Mouse (Mus musculus): ENCODE results near the gene Nat8f4.
"Not testable (repeated sequence)": the region's sequence is repeated elsewhere in the genome, so short reads cannot be mapped to it uniquely, and the experiment has no call there.

Nat8f4 gene

DNA sequence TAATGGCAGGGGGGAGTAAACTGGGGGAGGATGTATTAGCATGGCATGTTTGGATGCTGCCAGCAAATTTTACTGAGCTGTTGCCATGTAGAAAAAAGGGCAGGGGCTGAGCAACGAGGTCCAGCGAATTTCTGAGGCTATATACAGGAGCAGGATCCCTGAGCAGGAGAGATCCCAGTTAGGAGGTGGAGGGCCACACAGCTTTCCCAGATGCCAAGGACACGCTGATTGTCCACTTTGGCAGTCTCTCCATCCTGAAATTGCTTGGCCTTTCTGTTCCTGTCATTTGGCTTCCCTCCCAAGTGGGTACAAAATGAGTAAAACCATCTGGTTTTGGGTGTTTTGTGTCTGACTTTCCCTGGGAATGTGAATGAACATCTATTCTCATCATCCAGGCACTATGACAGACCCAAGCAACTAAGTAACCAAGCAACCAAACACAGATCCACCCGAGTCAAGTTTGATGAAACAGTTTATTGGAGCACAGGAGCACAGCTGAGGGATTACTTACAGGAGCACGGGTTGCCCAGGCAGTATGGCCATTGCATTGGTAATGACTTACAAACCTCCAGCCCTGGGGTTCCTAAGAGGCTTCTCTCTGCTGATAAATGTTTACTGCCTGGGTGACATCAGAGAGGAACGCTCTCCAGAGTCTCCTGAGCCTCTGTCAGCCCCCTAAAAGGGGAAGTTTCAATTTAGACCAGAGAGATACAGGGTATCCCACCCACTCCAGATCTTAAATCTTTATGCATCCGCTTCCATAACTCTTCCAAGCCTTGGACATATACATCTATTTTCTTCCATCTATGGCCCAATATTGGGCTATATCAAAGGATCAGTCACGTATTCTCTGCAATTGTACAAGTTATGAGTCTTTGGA is 5.8 kb downstream of the Nat8f4 start:
- not testable (repeated sequence) for DNase-seq (ENCODE audit: low spot score in 2 of 2)

DNA sequence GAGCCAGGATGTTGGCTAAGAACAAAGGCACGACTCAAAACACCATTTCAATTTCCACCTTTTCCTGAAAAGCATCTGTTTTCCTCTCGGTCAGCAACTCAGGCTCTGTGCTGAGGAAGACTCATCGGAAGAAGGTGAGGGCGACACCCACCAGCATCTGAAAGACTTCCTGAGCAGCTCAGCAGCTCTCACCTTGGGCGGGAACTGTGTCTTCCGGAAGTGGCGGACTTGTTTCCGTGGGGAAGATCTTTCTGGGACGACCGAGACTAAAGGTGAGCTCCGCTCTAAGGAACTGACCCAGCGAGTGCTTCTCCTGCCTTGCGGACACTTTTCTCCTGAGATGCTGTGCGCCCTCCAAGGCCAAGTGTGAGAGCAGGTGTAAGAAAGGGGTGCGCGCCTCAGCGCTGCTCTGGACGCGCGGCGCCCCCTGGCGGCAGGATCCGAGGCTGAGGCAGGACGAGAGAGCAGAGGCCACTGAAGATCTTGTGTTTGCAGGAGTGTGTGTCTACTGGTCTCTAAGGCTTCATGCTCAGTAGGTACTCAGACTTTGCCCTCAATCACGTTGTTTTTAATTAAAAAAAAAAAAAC is 9.5 kb downstream of the Nat8f4 start:
- not testable (repeated sequence) for DNase-seq (ENCODE audit: low spot score in 2 of 2)

DNA sequence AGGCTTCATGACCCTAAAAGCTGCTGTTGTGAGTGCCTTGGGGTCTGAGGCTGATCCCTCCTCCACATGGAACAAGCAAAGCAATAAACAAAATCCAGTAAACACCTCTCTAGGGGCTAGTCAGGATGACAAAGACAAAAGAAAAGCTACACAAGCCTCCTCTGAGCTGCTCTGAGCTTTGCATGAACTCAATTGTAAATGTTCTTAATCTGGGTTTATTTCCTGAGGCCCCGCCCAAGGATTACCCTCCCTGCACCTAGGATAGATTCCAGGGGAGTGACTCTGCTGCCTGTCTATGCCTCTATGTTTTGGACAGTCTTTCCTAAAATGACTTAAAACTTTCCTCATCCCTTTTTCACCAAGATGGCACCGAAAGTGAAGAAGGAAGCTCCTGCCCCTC is 15.7 kb downstream of the Nat8f4 start:
- DNase-seq (ENCODE audit: low spot score in 2 of 2) = no peak

DNA sequence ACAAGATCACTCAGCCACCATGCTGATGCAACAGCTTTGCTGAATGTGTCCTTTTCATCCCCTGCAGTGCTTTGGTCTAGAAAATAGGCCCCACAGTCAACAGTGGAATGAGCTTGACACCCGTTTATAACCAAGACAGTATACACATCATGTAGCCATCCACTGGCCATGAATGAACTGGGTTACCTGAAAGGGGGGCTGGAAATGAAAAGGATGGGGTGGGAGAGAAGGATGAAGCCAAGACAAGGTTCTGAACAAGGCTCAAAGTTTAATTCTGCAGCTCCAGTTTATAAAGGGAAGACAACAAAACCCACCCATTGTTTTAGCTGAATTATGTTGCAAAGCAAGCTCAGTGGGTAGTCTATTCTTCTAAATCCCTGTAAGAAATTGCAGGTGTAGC is 20.4 kb downstream of the Nat8f4 start:
- no peak for DNase-seq (ENCODE audit: low spot score in 2 of 2)

DNA sequence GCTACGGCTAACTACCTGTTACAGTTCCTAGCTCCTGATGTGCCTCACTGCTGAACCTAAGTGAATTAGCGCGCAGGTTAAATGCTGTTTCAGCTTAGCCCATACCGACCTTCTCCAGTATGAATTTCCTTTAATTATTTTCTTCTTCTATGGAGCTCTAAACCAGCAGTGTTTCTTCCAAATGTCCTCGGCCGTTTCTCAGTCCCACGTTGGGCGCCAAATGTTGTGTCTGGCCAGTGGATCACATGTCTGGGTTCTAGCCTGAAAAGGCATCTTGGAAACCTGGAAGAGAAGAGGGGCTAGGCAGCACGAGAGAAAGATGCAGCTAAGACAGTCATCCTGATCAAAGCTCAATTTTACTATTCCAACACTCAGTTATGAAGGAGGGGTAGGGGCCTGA is 21.4 kb downstream of the Nat8f4 start:
- not testable (repeated sequence) for DNase-seq (ENCODE audit: low spot score in 2 of 2)

DNA sequence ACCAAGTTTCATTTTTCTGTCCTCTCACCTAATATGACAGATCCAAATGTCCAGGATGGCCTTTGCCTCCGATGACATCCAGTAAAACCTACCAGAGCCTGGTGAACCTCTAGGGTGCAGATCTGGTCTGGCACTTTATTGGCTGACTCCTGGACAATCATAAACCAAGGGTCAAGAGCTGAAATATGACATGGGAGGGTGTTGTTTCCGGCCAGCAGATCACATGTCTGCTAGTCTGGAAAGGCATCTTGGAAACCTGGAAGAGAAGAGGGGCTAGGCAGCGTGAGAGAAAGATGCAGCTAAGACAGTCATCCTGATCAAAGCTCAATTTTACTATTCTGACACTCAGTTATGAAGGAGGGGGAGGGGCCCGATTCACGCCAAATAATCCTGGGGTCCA is 35.7 kb downstream of the Nat8f4 start, which contains the start of gene Nat8f2:
Gene Nat8f2 (minus strand): TSS at position 153 of the 400 bp plus-strand sequence.
- not testable (repeated sequence) for DNase-seq (ENCODE audit: low spot score in 2 of 2)

DNA sequence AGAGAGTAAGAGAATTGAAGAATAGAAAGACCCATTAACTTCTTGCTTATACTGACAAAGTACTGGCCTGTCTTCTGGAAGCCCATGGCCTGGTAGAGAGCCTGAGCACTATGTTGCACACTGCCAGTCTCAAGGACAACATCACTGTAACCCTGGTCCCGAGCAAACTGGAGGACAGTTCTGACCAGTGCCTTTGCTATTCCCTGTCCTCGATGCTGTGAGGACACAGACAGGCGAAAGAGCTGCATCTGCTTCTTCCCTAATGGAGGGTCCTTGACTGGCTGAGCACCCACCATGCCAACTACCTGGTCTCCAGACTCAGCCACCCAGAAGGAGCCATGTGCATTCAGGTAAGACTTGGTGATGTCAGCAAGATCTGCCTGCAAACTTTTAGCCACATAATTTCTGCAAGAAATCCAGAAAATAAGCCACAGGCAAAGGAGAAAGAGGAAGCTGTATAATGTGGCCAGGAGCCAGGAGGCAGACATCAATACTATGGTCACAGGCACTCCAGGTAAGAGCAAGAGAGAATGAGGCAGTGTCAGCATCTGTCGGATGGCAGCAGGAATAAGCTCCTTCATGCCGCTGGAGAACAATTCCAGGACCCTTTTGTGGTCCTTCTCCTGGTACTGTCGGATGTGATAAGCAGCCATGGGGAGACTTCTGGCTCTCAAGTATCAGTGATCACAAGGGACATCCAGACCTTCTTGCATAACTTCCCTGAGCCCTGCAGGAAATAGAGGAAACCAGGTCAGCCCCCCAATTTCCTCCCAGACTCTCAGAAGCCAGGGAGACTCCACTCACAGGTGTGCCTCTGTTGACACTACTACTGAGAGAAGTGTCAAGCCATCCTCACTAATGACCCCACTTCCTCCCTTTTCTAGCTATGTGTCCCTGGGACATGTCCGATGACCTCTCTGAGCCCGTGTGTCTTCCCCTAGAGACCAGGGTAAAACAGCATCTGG is 36.7 kb downstream of the Nat8f4 start:
- DNase-seq (ENCODE audit: low spot score in 2 of 2) = no peak

DNA sequence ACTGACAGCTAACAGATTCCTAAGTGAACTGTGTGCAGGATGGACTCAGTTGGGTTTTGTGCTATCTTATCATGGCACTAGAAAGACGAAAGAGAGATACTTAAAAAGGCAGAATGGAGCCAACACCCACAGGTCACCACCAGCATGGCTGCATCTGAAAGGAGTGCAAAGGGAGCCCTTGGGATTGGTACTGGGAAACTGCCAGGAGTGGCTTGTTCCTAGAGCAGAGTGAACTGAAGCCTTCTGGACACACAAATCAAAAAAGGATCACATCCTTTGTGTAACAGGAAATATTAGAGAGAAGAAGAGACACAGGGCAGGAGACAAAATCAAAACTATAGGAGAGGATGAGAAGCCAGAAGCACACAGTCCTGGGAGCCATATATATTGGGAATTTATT is 37.7 kb downstream of the Nat8f4 start:
- DNase-seq (ENCODE audit: low spot score in 2 of 2) = not testable (repeated sequence)

DNA sequence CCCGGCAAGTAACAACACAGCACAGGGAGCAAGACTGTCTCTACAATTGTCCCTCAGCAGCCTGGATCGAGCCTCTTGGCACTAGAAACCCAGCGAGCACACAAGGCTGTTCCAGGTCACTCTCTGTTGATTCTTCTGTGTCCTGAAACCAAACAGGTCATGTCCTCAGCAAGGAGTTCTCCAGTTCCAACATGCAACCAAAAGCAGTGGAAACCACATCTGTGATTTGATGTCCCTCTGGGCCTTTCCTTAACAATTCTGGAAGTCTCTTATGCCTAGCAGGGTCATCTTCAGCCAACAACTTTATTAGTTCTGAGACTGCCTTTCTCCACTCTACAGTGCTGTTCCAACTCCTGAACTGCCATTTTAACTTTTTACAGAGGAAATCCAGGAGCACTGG is 38.5 kb downstream of the Nat8f4 start:
- peak; percentile 13 to 32 for DNase-seq (ENCODE audit: low spot score in 2 of 2)

DNA sequence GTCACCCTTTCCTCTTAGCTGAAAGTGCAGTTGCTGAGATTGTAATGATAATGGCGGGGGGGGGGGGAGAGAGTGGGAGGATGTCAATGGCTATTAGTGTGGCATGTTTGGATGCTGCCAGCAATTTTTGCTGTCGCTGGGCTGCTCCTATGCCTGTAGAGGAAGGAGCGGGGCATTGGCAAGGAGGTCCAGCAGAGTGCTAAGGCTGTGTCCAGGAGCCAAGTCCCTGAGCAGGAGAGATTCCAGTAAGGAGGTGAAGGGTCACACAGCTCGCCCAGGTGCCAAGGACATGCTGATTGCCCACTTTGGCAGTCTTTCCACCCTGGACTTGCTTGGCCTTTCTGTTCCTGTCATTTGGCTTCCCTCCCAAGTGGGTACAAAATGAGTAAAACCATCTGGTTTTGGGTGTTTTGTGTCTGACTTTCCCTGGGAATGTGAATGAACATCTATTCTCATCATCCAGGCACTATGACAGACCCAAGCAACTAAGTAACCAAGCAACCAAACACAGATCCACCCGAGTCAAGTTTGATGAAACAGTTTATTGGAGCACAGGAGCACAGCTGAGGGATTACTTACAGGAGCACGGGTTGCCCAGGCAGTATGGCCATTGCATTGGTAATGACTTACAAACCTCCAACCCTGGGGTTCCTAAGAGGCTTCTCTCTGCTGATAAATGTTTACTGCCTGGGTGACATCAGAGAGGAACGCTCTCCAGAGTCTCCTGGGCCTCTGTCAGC is 39.6 kb downstream of the Nat8f4 start:
- peak; percentile 15 to 20 for DNase-seq (ENCODE audit: low spot score in 2 of 2)

DNA sequence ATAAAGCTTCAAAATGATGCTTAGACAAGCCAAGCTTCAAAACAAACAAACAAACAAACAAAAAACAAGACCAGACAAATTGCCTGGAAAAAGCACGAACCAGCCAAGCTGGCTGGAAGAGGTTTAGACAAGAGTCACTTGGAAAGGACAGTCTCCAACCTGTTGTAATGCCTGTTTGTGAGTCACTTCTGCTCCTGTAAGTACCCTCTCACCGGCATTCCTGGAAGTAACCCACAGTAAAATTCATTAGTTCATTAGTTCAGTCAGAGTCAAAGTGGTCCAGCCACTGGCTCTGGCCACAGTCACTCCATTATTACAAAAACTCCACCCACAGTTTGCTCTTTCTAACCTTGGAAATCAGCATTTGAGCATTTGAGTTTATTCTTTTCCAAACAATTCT is 40.8 kb downstream of the Nat8f4 start:
- no peak for DNase-seq (ENCODE audit: low spot score in 2 of 2)

DNA sequence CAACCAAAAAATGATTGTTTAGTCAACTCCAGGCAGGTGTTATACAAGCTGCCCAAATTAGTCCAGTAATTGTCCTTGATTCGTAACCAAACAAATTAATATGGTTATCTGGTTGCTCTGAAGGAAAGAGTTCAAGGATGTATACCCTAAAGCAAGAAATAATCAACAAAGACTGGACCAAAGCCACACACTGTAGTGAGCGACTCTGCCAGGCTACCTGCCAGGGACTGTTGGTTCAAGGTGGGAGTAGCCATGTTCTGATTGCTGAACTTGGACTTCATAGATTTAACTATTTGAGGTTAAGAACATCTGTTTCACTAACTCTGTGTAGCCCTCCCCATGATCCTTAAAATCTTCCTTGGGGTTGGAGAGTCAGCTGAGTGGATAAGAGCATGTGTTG is 41.5 kb downstream of the Nat8f4 start:
- DNase-seq (ENCODE audit: low spot score in 2 of 2) = no peak

DNA sequence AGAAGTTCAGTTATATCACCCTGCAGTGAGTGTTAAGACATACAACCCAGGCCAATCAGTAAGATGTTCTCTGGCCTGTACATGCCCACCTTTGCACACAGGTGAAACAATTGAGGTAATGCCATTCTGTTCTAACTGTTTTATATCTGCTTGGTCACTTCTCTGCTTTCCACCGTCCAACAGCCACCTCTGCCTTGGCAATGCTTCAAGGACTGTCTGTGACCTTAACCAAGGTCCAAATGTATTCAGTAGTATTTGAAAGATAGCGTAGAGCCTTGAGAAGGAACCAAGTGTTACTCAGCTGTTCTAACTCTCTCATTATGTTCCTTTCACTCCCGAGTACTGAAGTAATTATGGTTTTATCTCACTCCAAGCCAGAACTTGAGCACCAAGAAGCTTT is 42.1 kb downstream of the Nat8f4 start:
- peak in 1 of 2 experiments; percentile 24 for DNase-seq (ENCODE audit: low spot score in 2 of 2)

DNA sequence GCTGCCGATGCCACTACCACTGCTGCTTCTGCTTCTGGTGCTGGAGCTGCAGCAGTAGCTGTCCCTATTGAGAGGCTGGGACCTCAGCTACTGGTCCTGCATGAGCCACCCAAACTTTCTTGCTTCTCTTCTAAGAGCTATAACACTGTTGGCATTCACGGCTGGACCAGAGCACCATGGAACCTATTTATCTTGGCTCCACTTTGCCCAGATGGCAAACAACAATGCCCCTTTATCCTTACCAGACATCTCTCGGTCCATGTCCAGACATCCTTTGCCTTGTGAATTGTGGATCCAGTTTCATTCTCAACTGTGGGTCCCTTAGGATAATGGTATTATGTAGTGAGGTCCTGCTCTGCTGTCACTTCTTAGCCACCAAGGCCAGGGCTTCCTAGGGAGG is 43.4 kb downstream of the Nat8f4 start:
- no peak for DNase-seq (ENCODE audit: low spot score in 2 of 2)

DNA sequence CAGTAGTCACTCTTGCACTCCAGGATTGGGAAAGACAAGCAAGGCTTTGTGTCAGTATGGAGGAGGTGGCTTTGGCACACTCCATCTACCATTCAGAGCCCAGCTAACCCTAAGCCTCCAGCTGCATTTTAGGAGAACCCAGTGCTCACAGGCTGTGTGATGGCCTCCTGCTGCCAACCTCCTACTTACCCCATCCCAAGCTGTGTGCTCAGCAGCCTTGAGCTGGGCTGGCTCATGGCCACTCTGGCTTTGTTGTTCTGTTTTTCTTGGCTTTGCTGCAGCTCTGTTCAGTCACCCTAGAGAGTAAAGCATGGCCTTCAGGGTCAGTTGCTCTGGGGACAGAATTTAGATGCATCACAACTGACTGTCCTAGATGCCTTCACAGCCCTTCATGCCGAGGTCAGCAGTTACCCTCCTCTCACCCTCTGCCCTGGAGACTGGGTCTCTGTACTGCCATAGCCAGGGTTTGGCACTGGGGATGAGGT is 48.4 kb downstream of the Nat8f4 start:
- DNase-seq (ENCODE audit: low spot score in 2 of 2) = peak; percentile 65 to 80

DNA sequence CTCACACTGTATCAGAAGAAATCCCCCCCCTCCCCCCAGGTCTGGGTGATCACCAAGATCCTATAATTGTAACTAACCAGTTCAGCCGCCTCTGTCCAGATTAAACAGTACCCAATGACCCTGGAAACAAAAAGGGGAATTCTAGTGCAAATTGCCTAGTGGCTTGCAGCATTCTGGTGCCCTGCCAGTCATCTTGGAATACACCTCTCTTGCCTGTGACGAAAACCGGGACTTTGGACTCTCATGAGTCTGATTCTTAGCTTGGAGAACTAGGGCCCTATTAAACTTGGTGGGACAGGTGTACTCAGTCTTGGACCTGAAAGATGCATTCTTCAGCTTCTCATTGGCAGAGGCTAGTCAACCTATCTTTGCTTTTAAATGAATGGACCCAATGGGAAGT is 51.2 kb downstream of the Nat8f4 start:
- DNase-seq (ENCODE audit: low spot score in 2 of 2) = no peak

DNA sequence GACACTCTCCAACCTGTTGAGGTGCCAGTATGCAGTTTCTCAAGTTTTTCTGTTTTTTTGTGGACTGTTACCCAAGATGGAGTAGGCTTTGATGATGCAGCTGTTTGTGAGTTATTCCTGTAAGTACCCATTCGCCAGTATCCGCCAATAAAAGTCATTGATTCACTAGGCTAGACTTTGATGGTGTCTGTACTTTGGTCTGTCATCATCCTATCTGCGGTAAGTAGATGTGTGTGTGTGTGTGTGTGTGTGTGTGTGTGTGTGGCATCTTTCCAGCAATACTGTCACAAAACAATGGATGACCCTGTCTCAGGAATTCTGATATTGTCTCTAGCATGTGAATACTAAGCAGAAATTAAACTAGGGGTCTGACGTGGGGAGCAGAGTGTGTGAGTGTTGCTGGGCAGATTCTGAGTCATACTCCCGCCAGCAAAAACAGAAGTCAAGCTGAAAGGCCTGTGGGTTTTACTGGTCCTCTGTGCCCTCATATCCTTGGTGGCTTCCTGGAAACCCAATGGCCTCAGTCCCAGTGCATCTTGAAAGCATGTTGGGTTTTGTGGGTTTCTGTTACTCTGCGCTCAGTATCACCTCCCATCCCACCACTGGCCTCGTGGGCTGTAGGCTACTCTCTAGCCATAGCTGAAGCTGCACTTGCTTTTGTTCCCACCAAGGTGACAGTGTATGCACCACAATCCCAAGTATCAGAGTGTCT is 53.5 kb downstream of the Nat8f4 start:
- DNase-seq (ENCODE audit: low spot score in 2 of 2) = no peak

DNA sequence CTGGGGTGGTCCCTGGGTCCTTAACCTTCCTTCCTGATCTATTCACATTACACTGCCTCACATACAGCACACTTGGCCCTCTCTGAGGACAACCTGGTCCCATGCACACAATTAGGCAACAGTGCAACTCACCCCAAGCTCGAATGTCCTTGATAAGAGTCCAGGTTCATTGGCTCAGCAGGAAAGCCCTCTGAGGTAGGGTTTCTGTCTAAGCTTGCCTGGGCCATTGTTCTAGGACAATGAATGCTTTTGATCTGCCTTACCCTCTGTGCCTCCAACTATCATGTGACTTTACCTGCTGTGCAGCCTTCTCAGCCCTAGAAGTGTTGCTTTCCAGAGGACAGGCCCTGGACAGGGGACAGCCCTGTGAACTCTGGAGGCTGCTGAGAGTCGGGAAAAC is 55.4 kb downstream of the Nat8f4 start:
- no peak for DNase-seq (ENCODE audit: low spot score in 2 of 2)

Data from heart, adult 9 months (tissue).